Mouse (Mus musculus) liver, embryonic 16.5 days (tissue): Measurements from ENCODE around the gene Map3k3. TPM values are rescaled to one million over a fixed set of nuclear protein-coding genes. Genes with fewer than 3 reads are reported as not detected.

Experiments
- ATAC-seq: fragments of 200-750 bp; cut with Nextera tagmentation; 2 replicates; pipeline ENCODE4 v1.8.0; 2017; ENCODE audit warnings: low read depth, mild to moderate bottlenecking, moderate number of reproducible peaks, moderate library complexity
- H3K27ac ChIP-seq: fragments of 300-500 bp; sonication (generic); 2 replicates; pipeline ENCODE4 v1.5.1; 2014; ENCODE audit warnings: mild to moderate bottlenecking, low read length
- H3K27me3 ChIP-seq: fragments of 300-500 bp; sonication (generic); 2 replicates; pipeline ENCODE4 v1.6.1; 2014; ENCODE audit warnings: low read depth, low read length, mixed read lengths; ENCODE audit not compliant: control insufficient read depth, insufficient read depth
- H3K36me3 ChIP-seq: fragments of 300-500 bp; sonication (generic); 2 replicates; pipeline ENCODE4 v1.6.1; 2014; ENCODE audit warnings: mild to moderate bottlenecking; ENCODE audit not compliant: control insufficient read depth, insufficient read depth
- H3K4me1 ChIP-seq: fragments of 300-500 bp; sonication (generic); 2 replicates; pipeline ENCODE4 v1.6.1; 2014; ENCODE audit warnings: low read depth, low read length, mixed read lengths; ENCODE audit not compliant: control insufficient read depth
- H3K4me2 ChIP-seq: fragments of 300-500 bp; sonication (generic); 2 replicates; pipeline ENCODE4 v1.6.1; 2014; ENCODE audit warnings: low read depth, low read length, mixed read lengths
- H3K4me3 ChIP-seq: fragments of 300-500 bp; sonication (generic); 2 replicates; pipeline ENCODE4 v1.5.1; 2014; ENCODE audit warnings: low read depth, mild to moderate bottlenecking, low read length
- H3K9ac ChIP-seq: fragments of 300-500 bp; sonication (generic); 2 replicates; pipeline ENCODE4 v1.6.1; 2014; ENCODE audit warnings: low read depth, low read length
- H3K9me3 ChIP-seq: fragments of 300-500 bp; sonication (generic); replicated peaks from 2 replicates; pipeline ENCODE4 v1.6.1; 2016; ENCODE audit warnings: low read length; ENCODE audit not compliant: control insufficient read depth
- WGBS: fragments of 180-500 bp; shearing (Covaris S2); extraction: QIAGEN DNeasy Blood & Tissue Kit; methylation state at CpG from one replicate; pipeline ENCODE4 v1.1.7; 2014; ENCODE audit not compliant: insufficient replicate concordance; 5-methylcytosine and 5-hydroxymethylcytosine counted together
- polyA plus RNA-seq: library from polyadenylated mRNA; unstranded; fragments of >200 nt; fragmentation: Nextera tagmentation; extraction: Ambion mirVana; gene quantifications from 2 replicates; pipeline ENCODE4 v1.2.1, GENCODE M21; 2015

Map3k3 gene
- polyA plus RNA-seq: 2.4 and 3.6 TPM in 2 replicates

GRCm38 (mm10) chr11:106083708-106084701 lies at the start of gene Map3k3:
Gene Map3k3 (plus strand): TSS chr11:106084613.
- H3K4me2 ChIP-seq: peak within 1 kb of the TSS; percentile 92
- H3K27ac ChIP-seq: peak within 1 kb of the TSS; percentile 92
- no peaks in the 10 kb centered on the region for H3K36me3 ChIP-seq
- no peaks in the 10 kb centered on the region for H3K9me3 ChIP-seq
- WGBS: under 1% methylated on average over 69 of the region's 69 CpGs
- peak within 1 kb of the TSS; percentile 87 for H3K4me3 ChIP-seq
- ATAC-seq: peak; percentile 96
- peak within 1 kb of the TSS; percentile 80 for H3K9ac ChIP-seq
- H3K27me3 ChIP-seq: peaks cover 13% of the 10 kb centered on the region
- peaks cover 7% of the 10 kb centered on the region for H3K4me1 ChIP-seq

- peak overlapping the region; percentile 84 for H3K27ac ChIP-seq
- WGBS: 49% methylated on average over 9 of the region's 9 CpGs
- H3K36me3 ChIP-seq: no peaks in the 10 kb centered on the region
- H3K4me1 ChIP-seq: peaks cover 30% of the 10 kb centered on the region
- H3K27me3 ChIP-seq: no peaks in the 10 kb centered on the region
- no peak overlapping the region for H3K4me2 ChIP-seq
- ATAC-seq: no peak
- no peaks in the 10 kb centered on the region for H3K9me3 ChIP-seq
- H3K4me3 ChIP-seq: no peak overlapping the region
- H3K9ac ChIP-seq: no peak overlapping the region
Measured at GRCm38 (mm10) chr11:106034986-106035385, 49.4 kb upstream of the Map3k3 start.

GRCm38 (mm10) chr11:106036548-106037417 lies 47.6 kb upstream of the Map3k3 start, which contains the start of gene Dcaf7:
Gene Dcaf7 (plus strand): TSS chr11:106036872.
- peak; percentile 98 for ATAC-seq
- no peaks in the 10 kb centered on the region for H3K27me3 ChIP-seq
- no peaks in the 10 kb centered on the region for H3K36me3 ChIP-seq
- H3K27ac ChIP-seq: peak within 1 kb of the TSS; percentile 90
- H3K4me2 ChIP-seq: peak within 1 kb of the TSS; percentile 87
- peak within 1 kb of the TSS; percentile 100 for H3K4me3 ChIP-seq
- no peaks in the 10 kb centered on the region for H3K9me3 ChIP-seq
- H3K9ac ChIP-seq: peak within 1 kb of the TSS; percentile 97
- peaks cover 30% of the 10 kb centered on the region for H3K4me1 ChIP-seq
- under 1% methylated on average over 65 of the region's 66 CpGs for WGBS

GRCm38 (mm10) chr11:106037418-106037751 lies 47.0 kb upstream of the Map3k3 start:
- no peaks in the 10 kb centered on the region for H3K36me3 ChIP-seq
- H3K27ac ChIP-seq: peak overlapping the region; percentile 90
- H3K27me3 ChIP-seq: no peaks in the 10 kb centered on the region
- peak overlapping the region; percentile 87 for H3K4me2 ChIP-seq
- ATAC-seq: no peak
- 0% methylated on average over 13 of the region's 13 CpGs for WGBS
- H3K4me1 ChIP-seq: peaks cover 30% of the 10 kb centered on the region
- H3K9me3 ChIP-seq: no peaks in the 10 kb centered on the region
- peak overlapping the region; percentile 97 for H3K9ac ChIP-seq
- H3K4me3 ChIP-seq: peak overlapping the region; percentile 100

- Histone ChIP-seq H3K4me1 (peaks cover 4% of the 10 kb centered on the region), H3K4me2 (no peak overlapping the region), H3K9me3 (no peaks in the 10 kb centered on the region), H3K9ac (no peak overlapping the region), H3K27me3 (no peaks in the 10 kb centered on the region), H3K4me3 (no peak overlapping the region), H3K27ac (no peak overlapping the region), H3K36me3 (peaks cover 12% of the 10 kb centered on the region)
- ATAC-seq: no peak
Measured at GRCm38 (mm10) chr11:106044349-106044748, 40.1 kb upstream of the Map3k3 start.

GRCm38 (mm10) chr11:106045256-106045655 lies 39.2 kb upstream of the Map3k3 start:
- WGBS: 78% methylated on average over 1 of the region's 1 CpGs

GRCm38 (mm10) chr11:106045780-106046179 lies 38.6 kb upstream of the Map3k3 start:
- Histone ChIP-seq H3K27ac (no peak overlapping the region; the same call in 1 of the 2 replicates), H3K4me1 (peaks cover 3% of the 10 kb centered on the region), H3K9ac (no peak overlapping the region), H3K36me3 (peaks cover 15% of the 10 kb centered on the region), H3K4me2 (no peak overlapping the region), H3K4me3 (no peak overlapping the region), H3K9me3 (no peaks in the 10 kb centered on the region), H3K27me3 (no peaks in the 10 kb centered on the region)
- 85% methylated on average over 3 of the region's 3 CpGs for WGBS
- no peak for ATAC-seq

More at GRCm38 (mm10) chr11:106045256-106045655, 39.2 kb upstream of the Map3k3 start:
- H3K4me3 ChIP-seq: no peak overlapping the region
- H3K36me3 ChIP-seq: peaks cover 12% of the 10 kb centered on the region
- H3K27me3 ChIP-seq: no peaks in the 10 kb centered on the region
- no peak overlapping the region for H3K27ac ChIP-seq
- H3K4me1 ChIP-seq: peaks cover 3% of the 10 kb centered on the region
- H3K9ac ChIP-seq: no peak overlapping the region
- H3K4me2 ChIP-seq: no peak overlapping the region
- ATAC-seq: no peak
- H3K9me3 ChIP-seq: no peaks in the 10 kb centered on the region

GRCm38 (mm10) chr11:106046584-106046983 lies 37.8 kb upstream of the Map3k3 start:
- Histone ChIP-seq H3K36me3 (peaks cover 21% of the 10 kb centered on the region), H3K9me3 (no peaks in the 10 kb centered on the region), H3K4me3 (no peak overlapping the region), H3K27ac (peak overlapping the region; percentile 26; the same call in 1 of the 2 replicates), H3K4me1 (peaks cover 3% of the 10 kb centered on the region), H3K9ac (no peak overlapping the region), H3K4me2 (no peak overlapping the region), H3K27me3 (no peaks in the 10 kb centered on the region)
- 68% methylated on average over 9 of the region's 9 CpGs for WGBS
- ATAC-seq: peak; percentile 66
